Mouse (Mus musculus): ENCODE measurements at regions not wholly inside any gene's neighbourhood (a gene's known extent, or its start where the extent isn't known, plus 50 kb on each side); places are given as distances from the start of the nearest gene placed in this dataset.

GRCm38 (mm10) chr6:143631581-143631980 is 464.6 kb downstream of the Etnk1 start:
- no peak for DNase-seq (ENCODE audit: low spot score)

GRCm38 (mm10) chr6:143633710-143634109 is 466.7 kb downstream of the Etnk1 start:
- DNase-seq (ENCODE audit: low spot score), result no peak

GRCm38 (mm10) chr6:143634334-143634733 is 467.3 kb downstream of the Etnk1 start:
- no peak for DNase-seq (ENCODE audit: low spot score)

GRCm38 (mm10) chr6:143635043-143635442 is 468.0 kb downstream of the Etnk1 start:
- DNase-seq (ENCODE audit: low spot score), result no peak

GRCm38 (mm10) chr6:143640652-143641051 is 473.6 kb downstream of the Etnk1 start:
- DNase-seq (ENCODE audit: low spot score), result peak; percentile 56

- no peak for DNase-seq (ENCODE audit: low spot score)
These were observed 475.0 kb downstream of the Etnk1 start for GRCm38 (mm10) chr6:143642052-143642451.

- no peak for DNase-seq (ENCODE audit: low spot score)
These were observed 479.0 kb downstream of the Etnk1 start for GRCm38 (mm10) chr6:143645989-143646388.

- no peak for DNase-seq (ENCODE audit: low spot score)
These were observed 481.5 kb downstream of the Etnk1 start for GRCm38 (mm10) chr6:143648501-143648900.

- DNase-seq (ENCODE audit: low spot score), result no peak
These were observed 489.6 kb downstream of the Etnk1 start for GRCm38 (mm10) chr6:143656576-143656975.

GRCm38 (mm10) chr6:143660837-143661236 is 493.8 kb downstream of the Etnk1 start:
- no peak for DNase-seq (ENCODE audit: low spot score)

- no peak for DNase-seq (ENCODE audit: low spot score)
These were observed 496.3 kb downstream of the Etnk1 start for GRCm38 (mm10) chr6:143663306-143663705.

GRCm38 (mm10) chr6:143665374-143665773 is 498.4 kb downstream of the Etnk1 start:
- no peak for DNase-seq (ENCODE audit: low spot score)

- DNase-seq (ENCODE audit: low spot score), result no peak
These were observed 501.5 kb downstream of the Etnk1 start for GRCm38 (mm10) chr6:143668551-143668950.

GRCm38 (mm10) chr6:143669446-143670130 is 502.6 kb downstream of the Etnk1 start:
- DNase-seq (ENCODE audit: low spot score), result no peak

GRCm38 (mm10) chr6:143690131-143690530 is 523.1 kb downstream of the Etnk1 start:
- no peak for DNase-seq (ENCODE audit: low spot score)

- no peak for DNase-seq (ENCODE audit: low spot score)
These were observed 523.8 kb downstream of the Etnk1 start for GRCm38 (mm10) chr6:143690866-143691265.

GRCm38 (mm10) chr6:143697997-143698396 is 531.0 kb downstream of the Etnk1 start:
- no peak for DNase-seq (ENCODE audit: low spot score)

- no peak for DNase-seq (ENCODE audit: low spot score)
These were observed 537.0 kb downstream of the Etnk1 start for GRCm38 (mm10) chr6:143703984-143704383.

GRCm38 (mm10) chr6:143706451-143706850 is 539.4 kb downstream of the Etnk1 start:
- no peak for DNase-seq (ENCODE audit: low spot score)

GRCm38 (mm10) chr6:143714461-143714860 is 547.4 kb downstream of the Etnk1 start:
- no peak for DNase-seq (ENCODE audit: low spot score)

GRCm38 (mm10) chr6:143750074-143750473 is 583.1 kb downstream of the Etnk1 start:
- no peak for DNase-seq (ENCODE audit: low spot score)

GRCm38 (mm10) chr6:143751076-143752070 is 584.4 kb downstream of the Etnk1 start:
- DNase-seq (ENCODE audit: low spot score), result no peak

GRCm38 (mm10) chr6:143757462-143757861 is 590.4 kb downstream of the Etnk1 start:
- DNase-seq (ENCODE audit: low spot score), result no peak

Measured in ovary, adult 18-20 months (tissue).